Mouse (Mus musculus): Measurements from ENCODE around the gene Sh2d1b1. TPM values are rescaled to one million over a fixed set of nuclear protein-coding genes. Genes with fewer than 3 reads are reported as not detected.

The Sh2d1b1 gene
- total RNA-seq, 2 experiments from 2014 or later: not detected

DNA sequence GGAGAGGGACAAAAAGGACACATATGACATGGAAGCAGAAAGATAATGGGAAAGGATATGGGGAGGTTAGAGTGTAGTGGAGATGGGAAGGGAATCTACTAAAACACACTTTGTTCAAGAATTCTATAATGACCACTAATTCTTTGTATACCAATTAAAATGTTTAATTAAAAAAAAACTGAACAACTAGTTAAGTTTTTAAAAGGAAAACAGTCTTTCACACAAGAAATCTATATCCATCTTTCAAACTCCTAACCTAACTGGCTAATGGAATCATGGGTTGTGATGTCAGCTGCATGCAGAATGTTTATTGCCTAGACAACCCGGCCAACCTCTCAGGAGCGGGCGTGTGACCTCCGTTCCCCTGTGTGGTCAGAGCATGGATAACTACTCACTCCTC is 31.4 kb downstream of the Sh2d1b1 start, which contains the start of gene Spata46:
Gene Spata46 (plus strand): TSS at position 301 of the 400 bp plus-strand sequence.
- no peak for DNase-seq (ENCODE audit: extremely low spot score in 1 of 2, low spot score in 2 of 2)

DNA sequence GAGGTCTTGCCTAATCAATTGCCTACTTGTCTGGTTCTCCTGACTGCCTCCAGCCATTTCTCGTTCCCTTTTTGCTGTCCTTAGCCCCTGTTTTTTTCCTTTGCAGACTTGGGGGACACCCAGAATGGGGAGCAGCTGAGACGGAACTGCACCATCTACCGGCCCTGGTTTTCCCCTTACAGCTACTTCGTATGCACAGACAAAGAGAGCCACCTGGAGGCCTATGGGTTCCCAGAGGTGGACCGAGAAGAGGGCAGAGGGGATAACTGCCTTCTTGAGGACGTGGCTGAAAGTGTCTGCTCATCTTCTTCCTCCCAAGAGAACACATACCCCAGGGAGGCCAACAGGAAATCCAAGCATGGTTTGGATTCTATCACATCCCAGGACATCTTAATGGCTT is 34.3 kb downstream of the Sh2d1b1 start:
- no peak for DNase-seq (ENCODE audit: extremely low spot score in 1 of 2, low spot score in 2 of 2)
- intact Hi-C loops (cut with DNase I): no loop called here

More for the DNA sequence above, 31.4 kb downstream of the Sh2d1b1 start, which contains the start of gene Spata46:
- intact Hi-C loops (cut with DNase I): no loop called here

DNA sequence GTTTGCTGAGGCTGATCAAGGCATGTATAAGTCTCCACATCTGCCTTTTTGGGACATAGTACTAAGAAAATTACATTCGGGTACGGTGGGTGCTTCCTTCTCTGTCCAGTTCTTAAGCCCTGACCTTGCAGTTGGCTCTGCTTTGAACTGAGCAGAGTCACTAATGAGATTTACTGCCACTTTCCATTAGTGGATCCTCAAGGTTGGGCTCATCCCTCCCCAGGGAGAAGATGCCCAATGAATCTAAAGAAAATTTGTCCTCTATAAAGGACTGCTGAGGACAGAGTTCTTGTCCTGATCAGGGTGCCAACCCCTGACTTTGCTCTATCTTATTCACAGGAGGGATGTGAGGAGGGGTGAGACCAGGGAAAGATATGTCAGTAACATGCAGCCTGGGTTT is 44.9 kb downstream of the Sh2d1b1 start:
- intact Hi-C loops (cut with DNase I): no loop called here
- no peak for DNase-seq (ENCODE audit: extremely low spot score in 1 of 2, low spot score in 2 of 2)

DNA sequence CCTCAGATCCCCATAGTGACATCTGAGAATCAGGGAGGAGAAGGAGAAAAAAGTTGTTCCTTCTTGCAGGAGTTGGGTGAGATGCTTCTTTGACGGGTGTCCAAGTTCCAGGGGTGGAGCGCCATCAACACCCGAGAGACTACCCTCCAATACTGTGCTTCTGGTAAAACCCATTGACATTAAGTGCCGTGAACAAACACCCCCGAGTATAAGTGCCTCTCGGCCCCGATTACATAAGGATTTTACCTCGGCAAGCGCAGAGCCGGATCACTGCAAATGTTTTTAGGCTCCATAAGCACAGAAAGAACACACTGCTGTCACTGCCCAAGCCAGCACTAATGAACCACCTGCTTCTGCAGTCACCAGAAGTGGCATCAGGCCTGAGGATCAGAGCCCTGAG is 45.9 kb downstream of the Sh2d1b1 start:
- DNase-seq (ENCODE audit: extremely low spot score in 1 of 2, low spot score in 2 of 2): no peak
- intact Hi-C loops (cut with DNase I): no loop called here

DNA sequence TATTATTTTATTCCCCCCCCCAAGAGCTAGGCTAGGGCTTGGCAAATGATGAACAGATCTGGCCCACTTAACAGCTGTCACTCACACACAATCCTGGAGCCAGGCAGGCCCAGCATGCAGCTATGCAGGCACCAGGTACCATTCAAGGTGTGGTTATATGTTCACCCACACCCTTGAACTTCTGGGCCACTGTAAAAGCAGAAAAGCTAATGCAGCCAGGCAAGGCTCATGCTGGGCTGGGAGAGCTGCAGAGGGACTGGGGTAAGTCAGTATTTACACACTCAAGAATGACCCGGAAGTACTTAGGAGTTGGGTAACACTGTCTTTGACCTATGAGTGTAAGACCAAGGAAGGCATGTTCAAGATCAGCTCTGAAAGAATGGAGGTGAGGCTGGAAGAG is 47.2 kb downstream of the Sh2d1b1 start:
- no peak for DNase-seq (ENCODE audit: extremely low spot score in 1 of 2, low spot score in 2 of 2)

DNA sequence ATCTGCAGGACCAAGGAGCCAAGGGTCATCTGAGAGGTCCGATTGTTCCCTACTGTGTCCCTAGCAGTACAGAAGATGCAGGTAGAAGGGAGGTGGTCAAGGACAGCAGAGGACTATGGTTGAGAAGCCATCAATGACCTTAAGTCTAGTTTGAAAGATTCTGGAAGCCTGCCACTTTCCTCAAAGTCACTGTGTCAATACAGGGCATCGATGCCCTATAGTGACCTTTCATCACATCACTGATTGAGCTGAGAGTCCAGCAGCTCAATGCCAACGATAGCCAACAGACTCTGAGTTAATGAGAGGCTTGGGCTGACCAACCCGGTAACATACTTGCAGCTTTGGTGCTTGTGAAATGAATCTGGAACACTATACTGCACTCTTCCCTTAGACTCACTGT is 48.2 kb downstream of the Sh2d1b1 start:
- intact Hi-C loops (cut with DNase I): no loop called here
- no peak for DNase-seq (ENCODE audit: extremely low spot score in 1 of 2, low spot score in 2 of 2)

More for the DNA sequence above, 47.2 kb downstream of the Sh2d1b1 start:
- intact Hi-C loops (cut with DNase I): no loop called here

DNA sequence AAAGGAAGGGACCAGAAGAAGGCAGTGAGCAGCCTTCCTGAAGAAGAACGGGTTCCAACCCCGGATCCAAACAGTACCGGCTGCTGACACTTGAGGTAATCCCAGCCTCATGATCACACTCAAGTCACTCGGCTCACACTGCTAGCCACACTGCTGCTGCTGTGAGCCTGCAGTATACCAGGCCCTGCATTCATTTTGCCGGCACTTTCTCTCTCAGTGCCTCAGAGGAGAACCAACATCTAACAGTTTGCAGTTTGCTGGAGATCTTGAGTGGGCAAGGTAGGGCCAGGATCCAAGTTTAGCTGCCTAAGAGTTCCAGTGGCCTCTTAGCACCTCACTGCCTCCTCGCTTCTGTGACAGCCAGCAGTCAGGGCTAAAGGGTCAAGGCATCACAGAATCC is 54.8 kb downstream of the Sh2d1b1 start:
- intact Hi-C loops (cut with DNase I): no loop called here

DNA sequence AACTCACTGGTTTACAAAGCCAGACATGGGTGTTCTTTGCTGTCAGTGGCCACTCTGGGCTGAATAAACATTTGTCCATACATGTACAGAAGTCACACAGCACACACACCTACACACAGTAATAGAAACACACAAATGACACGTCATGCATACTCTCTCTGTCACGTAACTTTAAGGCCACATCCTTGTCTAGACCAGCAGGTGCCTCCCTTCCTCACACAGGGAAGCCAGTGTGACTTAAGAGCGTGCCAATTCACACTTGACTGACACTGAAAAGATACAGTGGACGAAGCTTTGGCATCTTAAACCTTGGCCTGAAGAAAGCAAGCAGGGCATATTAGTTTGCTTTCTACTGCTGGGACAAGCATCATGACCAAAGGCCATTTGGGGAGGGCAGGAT is 55.7 kb downstream of the Sh2d1b1 start:
- DNase-seq (ENCODE audit: extremely low spot score in 1 of 2, low spot score in 2 of 2): no peak
- intact Hi-C loops (cut with DNase I): no loop called here

More for the DNA sequence above, 54.8 kb downstream of the Sh2d1b1 start:
- DNase-seq (ENCODE audit: extremely low spot score in 1 of 2, low spot score in 2 of 2): no peak

Other genes with a start within 250 kb of the Sh2d1b1 start
- gene Ddr2, start 166.6 kb upstream of the Sh2d1b1 start, total RNA-seq (2021): 1 to 10 TPM; 5.9 to 7.7 TPM
- 10 to 100 TPM; 62.5 to 66.7 TPM for gene Uap1, start 102.4 kb upstream of the Sh2d1b1 start, total RNA-seq (2021)
- gene Uhmk1, start 61.9 kb upstream of the Sh2d1b1 start, total RNA-seq (2021): 100 to 1,000 TPM; 139 to 144 TPM
- not detected for gene Sh2d1b2, start 44.6 kb upstream of the Sh2d1b1 start, total RNA-seq (2021)
- 1 to 10 TPM; 2.1 to 2.3 TPM for gene Gm7694, start 29.0 kb downstream of the Sh2d1b1 start, total RNA-seq (2021)
- not detected for gene Spata46, start 31.5 kb downstream of the Sh2d1b1 start, total RNA-seq (2021)